Mouse (Mus musculus) cortical plate, adult 2 months (tissue): ENCODE measurements around the gene 9630041A04Rik.

ENCODE experiments used
- CTCF ChIP-seq: fragments of 200-500 bp; IDR thresholded peaks from 2 replicates; pipeline ENCODE4 v1.5.1; 2011; ENCODE audit warnings: mild to moderate bottlenecking, control low read depth, low read length; ENCODE audit not compliant: insufficient read depth; ENCODE audit errors: extremely low read depth
- POLR2A ChIP-seq: fragments of 200-500 bp; IDR thresholded peaks from 2 replicates; pipeline ENCODE4 v1.6.1; 2011; ENCODE audit warnings: mild to moderate bottlenecking, low read length, control low read depth; ENCODE audit not compliant: insufficient read depth; ENCODE audit errors: extremely low read depth

DNA sequence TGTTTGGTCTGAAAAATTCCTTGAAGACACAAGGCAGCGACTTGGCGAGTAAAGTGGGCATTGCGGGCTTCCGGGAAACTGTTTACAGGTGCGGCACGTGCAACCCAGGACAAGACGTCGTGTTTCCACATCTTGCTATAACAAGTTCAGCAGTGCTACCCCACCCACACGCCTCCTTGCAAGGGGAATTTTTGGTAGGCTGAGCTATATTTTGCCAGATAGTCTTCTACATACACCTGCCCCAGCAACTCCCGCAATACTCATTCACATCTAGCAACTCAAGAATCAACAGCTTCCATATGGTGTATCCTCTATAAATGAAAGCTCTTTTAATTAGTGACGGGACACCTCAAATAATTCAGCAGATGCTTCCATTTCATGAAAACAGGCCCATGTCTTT lies 20.5 kb upstream of the 9630041A04Rik start:
- TF ChIP-seq POLR2A: no peak
- no peak for TF ChIP-seq CTCF
